Mouse (Mus musculus) gastrocnemius, postnatal 36 days (tissue): ENCODE results near the gene Atg4a-ps. TPM values are rescaled to one million over a fixed set of nuclear protein-coding genes. Genes with fewer than 3 reads are reported as not detected.
"Not testable (repeated sequence)": the region's sequence is repeated elsewhere in the genome, so short reads cannot be mapped to it uniquely, and the experiment has no call there.

ENCODE experiments used
- DNase-seq, 2 experiments: peaks; one replicate each; pipeline ENCODE4 v3.0.0; 2022
- intact Hi-C: fragments of 180-260 bp; cut with DNase I; formaldehyde crosslinking; loops from one replicate; pipeline ENCODE4 v1.15.1; 2025
- long read RNA-seq, 2 experiments: library from polyadenylated mRNA; stranded (forward); transcript quantifications; one replicate each; pipeline ENCODE4 v2.0.0; 2021
- total RNA-seq, 2 experiments: library from RNA; stranded (reverse); gene quantifications; 2 replicates each; pipeline ENCODE4 v1.2.3; 2021

The Atg4a-ps gene
- total RNA-seq, result 1 to 10 TPM in 1 of 2 experiments, under 1 TPM in 1; 0.37 to 1.4 TPM
- long read RNA-seq, experiment 1, result 0 reads
- long read RNA-seq, experiment 2, result 0 reads

GRCm38 (mm10) chr3:103645968-103646367, at the start of gene Atg4a-ps:
Gene Atg4a-ps (minus strand): TSS chr3:103646068.
- DNase-seq, intact Hi-C loops: not testable (repeated sequence)

DNA sequence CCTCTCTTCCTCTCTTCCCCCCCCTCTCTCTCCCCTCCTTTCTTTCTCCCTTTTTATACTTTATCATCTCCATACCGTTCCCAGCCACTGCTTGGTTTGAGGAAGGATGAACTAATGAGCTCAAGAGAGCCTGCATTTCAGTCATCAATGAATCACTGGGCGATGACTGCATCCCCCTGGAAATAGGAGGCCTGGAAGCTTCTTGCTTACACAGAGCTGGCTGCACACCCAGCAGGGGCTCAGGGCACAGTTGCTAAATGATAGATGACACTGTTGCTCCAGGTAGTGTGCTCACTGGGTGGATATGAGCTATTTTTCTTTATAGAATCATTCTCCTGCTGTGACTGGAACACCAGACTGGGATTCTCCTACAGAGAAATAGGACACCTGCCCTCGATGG, 49.7 kb upstream of the Atg4a-ps start:
- DNase-seq, result no peak
- intact Hi-C loops, result no loop called here

DNA sequence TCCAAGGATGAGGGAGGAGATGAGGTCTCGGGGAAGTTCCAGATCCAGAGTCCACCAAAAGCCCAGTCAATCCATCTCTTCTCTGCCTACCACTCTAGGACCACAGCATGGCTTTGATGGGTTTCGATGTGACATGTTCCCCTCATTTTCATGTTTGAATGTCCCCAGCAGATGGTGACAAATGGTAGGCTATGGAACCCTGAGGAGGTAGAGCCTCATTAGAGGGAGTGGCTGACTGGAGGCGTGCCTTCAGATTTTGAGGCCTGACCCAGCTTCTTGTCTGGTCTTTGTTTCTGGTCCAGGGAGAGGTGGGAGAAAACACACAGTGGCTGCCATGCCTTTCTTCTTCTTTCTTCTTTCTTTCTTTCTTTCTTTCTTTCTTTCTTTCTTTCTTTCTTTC, 44.6 kb upstream of the Atg4a-ps start:
- intact Hi-C loops, result no loop called here
- peak in 1 of 2 experiments; percentile 11 for DNase-seq

- no peak for DNase-seq
- intact Hi-C loops, result no loop called here
Observed at GRCm38 (mm10) chr3:103689043-103689442, 43.2 kb upstream of the Atg4a-ps start.

DNA sequence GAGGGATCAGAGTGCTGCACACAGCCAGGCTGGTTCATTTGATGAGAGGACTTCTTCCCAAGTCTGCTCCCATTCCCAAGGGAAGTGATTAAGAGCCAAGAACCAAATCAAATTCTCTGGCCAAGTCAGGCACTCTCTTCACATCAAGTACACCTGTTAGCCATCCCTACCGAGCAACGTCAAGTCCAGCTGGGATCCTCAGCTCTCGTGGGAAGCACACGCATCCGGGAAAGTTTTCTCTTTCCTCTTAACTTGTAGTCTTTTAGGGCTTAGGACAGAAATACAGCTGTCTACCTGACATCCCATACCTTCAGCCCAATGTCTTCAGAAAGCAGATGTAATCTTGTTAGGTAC, 38.1 kb upstream of the Atg4a-ps start:
- DNase-seq, result no peak
- intact Hi-C loops, result no loop called here

GRCm38 (mm10) chr3:103683234-103683965, 37.5 kb upstream of the Atg4a-ps start:
- intact Hi-C loops, result no loop called here
- DNase-seq, result no peak

GRCm38 (mm10) chr3:103682473-103682872, 36.6 kb upstream of the Atg4a-ps start:
- DNase-seq, result no peak
- intact Hi-C loops, result no loop called here

- intact Hi-C loops, result no loop called here
- DNase-seq, result no peak
Observed at GRCm38 (mm10) chr3:103678811-103679210, 32.9 kb upstream of the Atg4a-ps start.

DNA sequence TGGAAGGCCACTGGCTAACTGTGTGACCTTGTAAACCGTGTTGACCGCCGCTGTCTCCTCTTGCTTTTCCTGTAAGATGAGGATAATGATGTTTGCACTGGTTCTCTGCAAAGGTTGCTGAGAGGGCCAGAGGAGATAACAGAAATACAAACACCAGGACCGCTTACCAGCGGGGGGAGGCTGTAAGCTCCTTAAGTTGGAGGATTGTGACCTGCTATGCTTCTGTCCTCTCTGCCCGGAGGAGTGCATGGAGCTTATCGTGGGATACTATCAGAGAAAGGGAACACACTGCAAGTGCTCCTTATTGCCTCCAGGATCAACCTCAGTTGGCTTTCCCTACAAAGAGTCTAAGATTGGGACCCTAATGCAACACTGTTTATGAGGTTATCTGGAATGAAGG, 26.8 kb upstream of the Atg4a-ps start:
- no peak for DNase-seq
- intact Hi-C loops, result no loop called here

DNA sequence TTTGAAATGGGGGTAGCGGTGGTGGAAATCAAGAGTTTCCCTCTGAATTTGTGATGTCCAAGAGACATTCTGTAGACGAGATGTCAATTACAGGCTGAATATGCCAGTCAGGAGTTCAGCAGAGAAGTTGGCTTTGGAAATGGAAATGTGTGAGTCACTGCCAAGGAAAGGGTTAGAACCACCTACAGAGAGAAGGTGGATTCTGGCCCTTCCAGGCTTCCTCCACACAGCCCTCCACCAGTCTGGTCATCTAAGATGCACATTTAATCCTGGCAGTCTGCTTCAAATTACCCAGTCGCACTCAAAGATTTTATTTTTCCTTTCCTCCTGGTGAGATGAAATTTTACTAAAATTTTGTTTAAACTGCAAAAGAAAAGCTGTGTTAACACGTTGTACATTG, 26.2 kb upstream of the Atg4a-ps start:
- intact Hi-C loops, result no loop called here
- no peak for DNase-seq

GRCm38 (mm10) chr3:103663385-103663784, 17.5 kb upstream of the Atg4a-ps start:
- intact Hi-C loops, result no loop called here
- no peak for DNase-seq

GRCm38 (mm10) chr3:103661714-103662113, 15.8 kb upstream of the Atg4a-ps start:
- intact Hi-C loops, result no loop called here
- no peak for DNase-seq

DNA sequence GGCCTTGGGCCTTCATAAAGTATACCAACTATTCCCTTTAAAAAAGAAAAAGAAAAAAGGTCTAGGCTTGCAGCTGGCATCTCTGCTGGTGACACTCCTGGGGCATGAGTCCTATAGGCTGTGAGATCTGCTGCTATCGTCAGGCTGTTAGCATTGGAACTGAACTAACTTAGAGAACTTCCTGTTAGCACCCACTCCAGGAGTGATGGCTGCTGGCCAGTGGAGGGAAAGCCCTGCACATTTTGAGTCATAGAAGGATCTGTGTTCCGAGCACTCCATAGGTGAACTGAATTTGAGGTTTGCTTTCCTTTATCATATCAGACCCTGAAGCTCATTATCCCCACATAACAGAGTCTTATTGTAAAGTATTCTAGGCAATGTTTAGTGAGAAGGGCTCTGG, 14.1 kb upstream of the Atg4a-ps start:
- no peak for DNase-seq
- intact Hi-C loops, result no loop called here

DNA sequence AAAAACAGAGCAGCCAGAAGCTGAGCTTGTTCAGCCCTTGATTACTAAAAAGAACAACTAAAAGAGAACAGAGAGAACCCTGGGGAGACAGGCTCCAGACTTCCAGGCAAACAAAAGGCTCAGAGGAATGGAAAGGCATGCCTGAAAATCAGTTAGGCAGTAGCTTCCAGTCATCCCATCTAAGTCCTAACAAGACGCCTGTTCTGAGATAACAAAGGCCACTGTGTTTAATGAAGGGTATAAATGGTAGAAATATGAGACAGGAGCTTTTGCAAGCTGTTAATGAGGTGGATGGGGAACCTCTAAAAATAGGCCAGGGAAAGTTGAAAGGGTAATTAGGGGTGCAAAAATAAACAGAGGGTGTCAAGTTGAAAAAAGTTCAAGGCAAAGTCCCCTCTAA, 4.5 kb upstream of the Atg4a-ps start:
- intact Hi-C loops, result no loop called here
- no peak for DNase-seq

- DNase-seq, result no peak
- intact Hi-C loops, result no loop called here
Observed at GRCm38 (mm10) chr3:103649716-103650115, 3.8 kb upstream of the Atg4a-ps start.

GRCm38 (mm10) chr3:103648486-103648885, 2.6 kb upstream of the Atg4a-ps start:
- no peak for DNase-seq
- intact Hi-C loops, result no loop called here

GRCm38 (mm10) chr3:103647164-103647867, 1.4 kb upstream of the Atg4a-ps start:
- intact Hi-C loops, result no loop called here
- no peak for DNase-seq

GRCm38 (mm10) chr3:103641301-103641700, 4.6 kb downstream of the Atg4a-ps start:
- no peak for DNase-seq
- intact Hi-C loops, result no loop called here

GRCm38 (mm10) chr3:103640226-103640803, 5.6 kb downstream of the Atg4a-ps start:
- intact Hi-C loops, result no loop called here
- DNase-seq, result no peak

DNA sequence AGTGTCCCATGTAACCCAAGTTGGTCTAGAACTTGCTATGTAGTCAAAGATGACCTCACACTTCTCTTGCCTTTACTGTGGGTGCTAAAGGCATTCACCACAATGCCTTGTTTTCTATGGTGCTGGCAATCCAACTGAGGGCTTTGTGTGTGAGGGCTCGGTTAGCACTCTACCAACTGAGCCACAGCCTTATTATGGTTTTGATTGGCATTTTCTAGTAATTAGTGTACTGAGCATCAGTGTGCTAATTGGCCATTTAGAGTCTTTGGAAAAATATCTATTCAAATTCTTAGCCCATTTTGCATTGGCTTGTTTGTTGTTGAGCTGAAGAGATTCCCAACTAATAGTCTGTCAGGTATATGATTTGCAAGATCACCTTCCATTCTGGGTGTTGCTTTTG, 8.2 kb downstream of the Atg4a-ps start:
- intact Hi-C loops, result no loop called here
- DNase-seq, result no peak

GRCm38 (mm10) chr3:103634256-103634655, 11.6 kb downstream of the Atg4a-ps start:
- intact Hi-C loops, result no loop called here
- DNase-seq, result no peak

DNA sequence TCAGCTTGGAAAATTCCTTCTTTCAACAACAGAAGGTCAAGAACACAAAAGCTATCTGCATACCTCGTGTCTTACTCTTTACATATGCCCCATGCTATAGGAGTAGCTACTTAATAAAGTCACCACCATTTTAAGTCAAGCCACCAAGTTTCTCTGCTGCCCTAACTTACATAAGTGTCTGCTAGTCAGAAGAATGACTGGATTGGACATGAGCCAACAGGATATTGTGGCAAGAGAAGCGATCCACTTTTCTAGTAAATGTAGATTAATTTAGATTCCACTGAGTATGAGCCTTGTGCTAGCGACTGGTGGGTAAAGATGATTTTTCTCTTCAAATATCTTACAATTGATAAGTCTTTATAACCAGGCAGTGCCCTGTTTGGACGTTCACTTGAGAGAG, 12.0 kb downstream of the Atg4a-ps start:
- DNase-seq, result no peak
- intact Hi-C loops, result no loop called here
